Mouse (Mus musculus): ENCODE measurements around the gene Mcur1. TPM values are rescaled to one million over a fixed set of nuclear protein-coding genes. Genes with fewer than 3 reads are reported as not detected.

The Mcur1 gene
- total and polyA plus RNA-seq, 3 experiments: 26.4 to 49.8 (median 43.9) TPM

- Histone ChIP-seq H3K9ac (ENCODE audit: low read depth, low read length) (no peak overlapping the region), H3K36me3 (ENCODE audit: control insufficient read depth, insufficient read depth, low read length) (no peaks in the 10 kb centered on the region)
- no peak; the same call in 1 of the 2 replicates for TF ChIP-seq CTCF (IDR thresholded peaks at IDR 0.05)
- peak; percentile 81; the same call in 1 of the 2 replicates for TF ChIP-seq EP300 (IDR thresholded peaks at IDR 0.05; ENCODE audit: insufficient read depth, low read depth, low read length)
- TF ChIP-seq POLR2A (IDR thresholded peaks at IDR 0.05; ENCODE audit: insufficient read depth, low read depth, low read length): no peak
These were observed 35.9 kb upstream of the Mcur1 start for GRCm38 (mm10) chr13:43595896-43596295.

GRCm38 (mm10) chr13:43592681-43593068 is 32.7 kb upstream of the Mcur1 start:
- WGBS: 46% methylated on average over 8 of the region's 8 CpGs
- H3K36me3 ChIP-seq (ENCODE audit: control insufficient read depth, insufficient read depth, low read length): no peaks in the 10 kb centered on the region; the same call in 1 of the 2 replicates
- H3K4me3 ChIP-seq: no peak overlapping the region; the same call in 1 of the 2 replicates
- H3K27me3 ChIP-seq (ENCODE audit: control insufficient read depth, insufficient read depth, low read length): no peaks in the 10 kb centered on the region
- no peak overlapping the region for H3K9ac ChIP-seq (ENCODE audit: low read depth, low read length)
- intact Hi-C loops (cut with DNase I): no loop called here
- no peak overlapping the region for H3K27ac ChIP-seq
- no peaks in the 10 kb centered on the region for H3K79me2 ChIP-seq (replicated peaks; ENCODE audit: control insufficient read depth, insufficient read depth, low read length)
- no peak for DNase-seq
- peaks cover 2% of the 10 kb centered on the region for H3K4me1 ChIP-seq (ENCODE audit: control insufficient read depth, insufficient read depth, low read length)
- TF ChIP-seq CTCF (IDR thresholded peaks at IDR 0.05) (no peak), EP300 (IDR thresholded peaks at IDR 0.05; ENCODE audit: insufficient read depth, low read depth, low read length) (no peak), POLR2A (IDR thresholded peaks at IDR 0.05; ENCODE audit: insufficient read depth, low read depth, low read length) (no peak)

More at GRCm38 (mm10) chr13:43595896-43596295, 35.9 kb upstream of the Mcur1 start:
- 58% methylated on average over 4 of the region's 4 CpGs for WGBS
- H3K4me3 ChIP-seq: no peak overlapping the region
- peak; percentile 45 to 47 for DNase-seq
- H3K4me1 ChIP-seq (ENCODE audit: control insufficient read depth, insufficient read depth, low read length): no peaks in the 10 kb centered on the region
- 0 out of 2 replicates have a peak, but pooled peaks cover 1% of the 10 kb centered on the region for H3K27me3 ChIP-seq (ENCODE audit: control insufficient read depth, insufficient read depth, low read length)
- intact Hi-C loops (cut with DNase I): loop anchor here (1.0 kb wide), 2 partner anchors 129 to 143 kb away; no protein-coding TSS in a partner anchor
- no peaks in the 10 kb centered on the region for H3K79me2 ChIP-seq (replicated peaks; ENCODE audit: control insufficient read depth, insufficient read depth, low read length)
- no peak overlapping the region for H3K27ac ChIP-seq

GRCm38 (mm10) chr13:43591828-43592680 is 32.1 kb upstream of the Mcur1 start:
- peaks cover 2% of the 10 kb centered on the region for H3K4me1 ChIP-seq (ENCODE audit: control insufficient read depth, insufficient read depth, low read length)
- no peak overlapping the region for H3K27ac ChIP-seq
- H3K9ac ChIP-seq (ENCODE audit: low read depth, low read length): no peak overlapping the region
- intact Hi-C loops (cut with DNase I): no loop called here
- no peak for TF ChIP-seq EP300 (IDR thresholded peaks at IDR 0.05; ENCODE audit: insufficient read depth, low read depth, low read length)
- H3K79me2 ChIP-seq (replicated peaks; ENCODE audit: control insufficient read depth, insufficient read depth, low read length): no peaks in the 10 kb centered on the region
- H3K27me3 ChIP-seq (ENCODE audit: control insufficient read depth, insufficient read depth, low read length): no peaks in the 10 kb centered on the region
- no peaks in the 10 kb centered on the region; the same call in 1 of the 2 replicates for H3K36me3 ChIP-seq (ENCODE audit: control insufficient read depth, insufficient read depth, low read length)
- 69% methylated on average over 28 of the region's 28 CpGs for WGBS
- no peak for DNase-seq
- H3K4me3 ChIP-seq: no peak overlapping the region

- Histone ChIP-seq H3K27me3 (ENCODE audit: control insufficient read depth, insufficient read depth, low read length) (no peaks in the 10 kb centered on the region), H3K36me3 (ENCODE audit: control insufficient read depth, insufficient read depth, low read length) (no peaks in the 10 kb centered on the region; the same call in 1 of the 2 replicates), H3K79me2 (replicated peaks; ENCODE audit: control insufficient read depth, insufficient read depth, low read length) (no peaks in the 10 kb centered on the region), H3K4me1 (ENCODE audit: control insufficient read depth, insufficient read depth, low read length) (peaks cover 2% of the 10 kb centered on the region), H3K27ac (peak overlapping the region; percentile 13; the same call in 1 of the 2 replicates), H3K9ac (ENCODE audit: low read depth, low read length) (no peak overlapping the region), H3K4me3 (no peak overlapping the region)
- TF ChIP-seq POLR2A (IDR thresholded peaks at IDR 0.05; ENCODE audit: insufficient read depth, low read depth, low read length) (no peak), CTCF (IDR thresholded peaks at IDR 0.05) (no peak), EP300 (IDR thresholded peaks at IDR 0.05; ENCODE audit: insufficient read depth, low read depth, low read length) (0 out of 2 replicates have a peak, but pooled peaks have one; percentile 30)
- DNase-seq: peak in 1 of 2 experiments; percentile 25
- 66% methylated on average over 14 of the region's 14 CpGs for whole genome bisulfite sequencing
- intact Hi-C loops (cut with DNase I): no loop called here
These were observed 28.2 kb upstream of the Mcur1 start for GRCm38 (mm10) chr13:43587844-43588840.

GRCm38 (mm10) chr13:43586966-43587365 is 27.0 kb upstream of the Mcur1 start:
- no peaks in the 10 kb centered on the region for H3K27me3 ChIP-seq (ENCODE audit: control insufficient read depth, insufficient read depth, low read length)
- no peak overlapping the region for H3K4me3 ChIP-seq
- no peaks in the 10 kb centered on the region; the same call in 1 of the 2 replicates for H3K36me3 ChIP-seq (ENCODE audit: control insufficient read depth, insufficient read depth, low read length)
- WGBS: 84% methylated on average over 3 of the region's 3 CpGs
- H3K27ac ChIP-seq: no peak overlapping the region
- no peak for DNase-seq
- TF ChIP-seq CTCF (IDR thresholded peaks at IDR 0.05) (no peak), EP300 (IDR thresholded peaks at IDR 0.05; ENCODE audit: insufficient read depth, low read depth, low read length) (no peak), POLR2A (IDR thresholded peaks at IDR 0.05; ENCODE audit: insufficient read depth, low read depth, low read length) (no peak)
- H3K9ac ChIP-seq (ENCODE audit: low read depth, low read length): no peak overlapping the region
- intact Hi-C loops (cut with DNase I): no loop called here
- H3K4me1 ChIP-seq (ENCODE audit: control insufficient read depth, insufficient read depth, low read length): peaks cover 2% of the 10 kb centered on the region
- no peaks in the 10 kb centered on the region for H3K79me2 ChIP-seq (replicated peaks; ENCODE audit: control insufficient read depth, insufficient read depth, low read length)

Data from heart, adult 2 months (tissue).